Mouse (Mus musculus): ENCODE measurements around the gene Ids. TPM values are rescaled to one million over a fixed set of nuclear protein-coding genes. Genes with fewer than 3 reads are reported as not detected.

Gene Ids
- 3.1 and 5.5 TPM in 2 replicates for polyA plus RNA-seq (2012; rRNA removed; ENCODE audit: low replicate concordance)

GRCm38 (mm10) chrX:70364661-70365613, at the start of gene Ids:
Ids (minus strand) TSS chrX:70365084.

DNA sequence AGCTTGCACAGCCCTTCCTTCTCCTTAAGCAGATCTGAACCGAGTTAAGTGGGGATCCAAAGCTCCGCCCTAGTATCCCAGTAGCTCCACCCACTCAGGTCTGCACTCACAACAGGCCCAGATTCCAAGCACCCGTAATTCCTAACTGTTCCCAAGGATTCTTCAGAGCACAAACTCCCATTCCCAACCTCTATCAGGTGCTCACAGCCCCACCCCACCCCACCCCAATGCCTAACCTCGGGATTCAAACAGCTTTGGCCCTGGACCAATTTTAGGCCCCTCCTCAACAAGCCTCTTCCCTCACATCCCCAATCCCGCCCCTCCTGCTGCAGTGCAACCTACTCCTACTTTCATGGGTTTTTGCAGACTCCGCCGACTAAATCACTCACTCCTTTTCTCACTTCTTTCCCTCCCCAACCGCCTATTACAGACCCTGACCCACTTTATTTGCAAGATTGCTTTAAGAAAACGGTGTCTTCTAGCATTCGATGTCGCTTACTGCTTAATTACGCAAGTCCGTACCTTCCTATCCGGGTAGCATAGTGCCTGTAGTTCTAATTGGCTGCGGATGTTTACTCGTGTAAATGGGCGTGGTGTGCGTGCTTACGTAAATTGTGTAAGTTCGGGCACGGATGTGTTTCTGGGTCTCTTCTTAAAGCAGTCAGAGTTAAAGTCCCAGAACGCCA, 20.5 kb upstream of the Ids start, which contains the start of gene 1110012L19Rik:
TSS of gene 1110012L19Rik (plus strand) at position 602 of the 686 bp plus-strand sequence.

Other genes with a start within 250 kb of the Ids start
- gene 1110012L19Rik, start 20.8 kb upstream of the Ids start, polyA plus RNA-seq (2012; rRNA removed; ENCODE audit: low replicate concordance) = 1.0 and 1.7 TPM in 2 replicates
- 5.2 and 5.8 TPM in 2 replicates for gene Tmem185a, start 112.1 kb upstream of the Ids start, polyA plus RNA-seq (2012; rRNA removed; ENCODE audit: low replicate concordance)